Mouse (Mus musculus) spleen, adult 12 weeks (tissue): ENCODE measurements around the gene Prkg1.

ENCODE experiments used
- DNase-seq: peaks from one replicate; pipeline ENCODE4 v3.0.0; 2022; ENCODE audit warnings: low spot score

The Prkg1 gene

DNA sequence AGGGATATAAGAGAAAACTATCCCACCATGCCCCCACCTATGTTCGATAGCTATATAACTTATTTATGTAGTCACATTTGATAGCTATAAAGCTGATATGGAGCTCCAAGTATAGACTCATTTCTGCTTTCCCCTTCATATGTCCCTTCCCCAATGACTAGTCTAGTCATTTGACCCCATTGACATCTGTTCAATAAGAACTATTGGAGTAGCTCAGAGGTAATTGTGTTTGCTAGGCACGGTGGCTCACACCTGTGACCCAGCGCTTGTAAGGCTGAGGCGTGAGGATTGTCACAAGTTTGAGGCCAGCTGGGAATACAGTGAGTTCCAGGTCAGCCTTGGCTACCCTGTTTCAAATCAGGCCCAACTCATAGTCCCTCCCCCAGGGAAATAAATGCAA, 921.2 kb downstream of the Prkg1 start:
- DNase-seq, result no peak

DNA sequence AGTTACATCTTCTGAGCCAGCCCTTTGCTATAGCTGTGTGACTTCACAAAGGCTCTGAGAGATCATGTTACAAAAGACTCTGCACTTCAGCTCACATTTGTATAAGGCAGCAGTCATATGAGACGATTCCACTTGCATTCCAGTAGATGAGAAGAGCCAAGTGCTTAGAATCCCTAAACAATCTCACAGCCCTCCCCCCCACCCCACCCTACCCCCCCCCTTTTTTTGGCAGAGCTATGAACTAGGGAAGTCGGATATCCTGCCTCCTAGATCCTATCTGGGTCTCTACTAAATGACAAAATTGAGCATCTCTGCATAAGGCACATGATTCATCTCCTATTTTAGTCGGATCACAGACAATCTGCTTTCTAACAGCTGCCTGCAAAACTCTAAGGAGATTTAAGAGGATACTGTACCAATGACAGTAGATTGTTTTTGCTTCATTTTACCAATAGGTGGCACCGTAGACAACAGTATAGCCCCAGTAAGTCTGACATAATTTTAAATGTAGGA, 921.7 kb downstream of the Prkg1 start:
- DNase-seq, result no peak

DNA sequence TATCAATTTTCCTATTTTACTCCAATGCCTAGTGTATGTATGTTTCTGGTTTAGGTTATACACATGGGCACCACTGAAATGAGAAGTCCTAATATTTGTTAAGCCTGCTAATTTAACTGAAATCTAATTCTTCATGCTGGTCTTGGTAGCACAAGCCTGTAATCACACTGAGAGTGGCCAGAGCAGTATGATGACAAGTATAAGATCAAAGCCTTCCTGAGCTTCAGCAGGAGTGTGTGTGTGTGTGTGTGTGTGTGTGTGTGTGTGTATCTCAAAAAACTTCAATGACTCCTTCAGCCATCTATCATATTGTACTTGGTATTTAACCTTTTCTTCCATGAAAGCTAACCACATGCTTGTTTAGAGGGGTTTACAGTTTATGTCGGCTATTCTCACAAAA, 922.2 kb downstream of the Prkg1 start:
- DNase-seq, result no peak

GRCm38 (mm10) chr19:30833045-30833651, 931.7 kb downstream of the Prkg1 start:
- no peak for DNase-seq

GRCm38 (mm10) chr19:30829231-30829775, 935.5 kb downstream of the Prkg1 start:
- DNase-seq, result no peak

DNA sequence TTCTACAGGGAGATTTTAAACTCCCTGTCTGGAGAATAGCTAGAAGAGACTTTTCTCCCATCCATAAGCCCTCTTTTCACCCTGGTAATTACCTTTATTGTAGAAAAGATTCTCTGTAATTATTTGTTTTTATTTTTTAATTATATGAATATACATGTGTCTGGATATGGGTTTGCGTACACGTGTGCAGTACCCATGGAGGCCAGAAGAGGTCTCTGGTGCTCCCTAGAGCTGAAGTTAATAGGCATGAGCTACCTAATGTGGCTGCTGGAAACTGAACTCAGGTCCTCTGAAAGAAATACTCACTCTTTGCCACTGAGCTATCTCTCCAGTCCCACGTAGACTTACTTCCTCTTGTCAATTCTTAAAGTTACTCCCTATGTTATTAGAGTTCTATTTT, 937.0 kb downstream of the Prkg1 start:
- no peak for DNase-seq

GRCm38 (mm10) chr19:30826106-30826505, 938.7 kb downstream of the Prkg1 start:
- no peak for DNase-seq

- no peak for DNase-seq
These were observed 949.2 kb downstream of the Prkg1 start for GRCm38 (mm10) chr19:30815661-30816060.

GRCm38 (mm10) chr19:30806265-30806664, 958.6 kb downstream of the Prkg1 start:
- DNase-seq, result no peak

DNA sequence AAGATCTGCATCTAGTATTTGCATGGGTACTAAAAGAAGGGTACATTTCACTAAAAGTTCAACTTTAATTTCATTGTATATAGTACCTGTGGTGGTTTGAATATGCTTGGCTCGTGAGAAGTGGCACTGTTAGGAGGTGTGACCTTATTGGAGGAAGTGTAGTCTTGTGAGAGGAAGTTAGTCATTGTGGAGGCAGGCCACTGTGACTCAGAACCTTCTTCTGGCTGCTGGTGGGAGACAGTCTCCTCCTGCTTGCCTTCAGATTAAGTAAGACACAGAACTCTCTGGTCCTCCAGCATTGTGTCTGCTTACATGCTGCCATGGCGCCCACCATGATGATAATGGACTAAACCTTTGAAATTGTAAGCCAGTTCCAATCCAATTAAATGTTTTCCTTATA, 984.0 kb downstream of the Prkg1 start:
- DNase-seq, result no peak

- DNase-seq, result no peak
These were observed 996.5 kb downstream of the Prkg1 start for GRCm38 (mm10) chr19:30768316-30768715.

DNA sequence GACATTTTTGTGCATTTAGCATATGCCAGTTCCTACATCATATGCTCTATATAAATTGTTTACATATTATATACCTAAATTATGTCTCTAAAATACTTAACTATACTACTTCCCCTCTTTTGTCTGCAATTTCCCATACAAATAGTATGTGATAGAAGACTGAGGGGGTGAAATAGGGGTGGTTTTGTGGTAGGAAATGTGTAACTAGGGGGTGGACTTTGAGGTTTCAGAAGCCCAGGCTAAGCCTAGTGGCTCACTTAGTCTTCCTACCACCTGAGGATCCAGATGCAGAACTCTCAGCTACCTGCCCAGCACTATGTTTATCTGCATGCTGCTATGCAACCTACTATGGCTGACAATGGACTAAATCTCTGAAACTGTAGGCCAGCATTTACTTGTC, 1020.4 kb downstream of the Prkg1 start:
- DNase-seq, result no peak

DNA sequence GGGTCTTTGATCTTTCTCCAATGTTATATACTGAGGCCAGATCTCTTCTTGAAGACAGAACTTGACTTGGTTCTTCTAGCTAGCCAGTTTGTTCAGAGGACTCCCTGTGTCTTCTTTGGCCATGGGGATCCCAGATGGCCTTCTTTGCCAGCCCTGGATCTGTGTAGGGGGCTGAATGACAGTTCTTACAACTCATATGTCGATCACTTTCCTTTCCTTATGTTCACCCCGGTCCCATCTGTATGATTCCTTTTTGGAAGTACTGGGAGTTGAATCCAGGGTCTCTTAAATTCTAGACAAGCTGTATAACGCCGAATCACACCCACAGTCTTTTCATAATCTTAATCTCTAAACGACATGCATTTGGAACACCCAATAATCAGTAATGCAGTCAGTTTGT, 1065.7 kb downstream of the Prkg1 start:
- no peak for DNase-seq

- DNase-seq, result no peak
These were observed 1073.6 kb downstream of the Prkg1 start for GRCm38 (mm10) chr19:30691258-30691657.

DNA sequence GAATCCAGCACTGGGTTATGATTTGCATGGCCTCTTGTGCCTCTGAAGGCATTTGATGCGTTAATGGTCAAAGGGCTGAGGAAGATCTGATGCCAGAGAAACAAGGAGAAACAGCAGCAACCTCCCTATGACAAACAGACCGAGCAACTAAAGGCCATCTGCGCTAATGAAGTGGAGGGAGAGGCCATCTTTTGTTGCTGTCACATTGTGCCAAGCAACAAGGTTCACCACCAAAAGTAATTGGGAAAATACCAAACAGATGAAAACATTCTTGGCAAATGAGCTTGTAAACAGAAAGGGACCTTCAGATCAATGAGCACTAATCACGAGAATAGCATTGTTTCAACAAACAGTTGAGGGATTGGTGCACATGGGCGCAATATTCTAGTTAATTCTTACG, 1074.1 kb downstream of the Prkg1 start:
- DNase-seq, result no peak

DNA sequence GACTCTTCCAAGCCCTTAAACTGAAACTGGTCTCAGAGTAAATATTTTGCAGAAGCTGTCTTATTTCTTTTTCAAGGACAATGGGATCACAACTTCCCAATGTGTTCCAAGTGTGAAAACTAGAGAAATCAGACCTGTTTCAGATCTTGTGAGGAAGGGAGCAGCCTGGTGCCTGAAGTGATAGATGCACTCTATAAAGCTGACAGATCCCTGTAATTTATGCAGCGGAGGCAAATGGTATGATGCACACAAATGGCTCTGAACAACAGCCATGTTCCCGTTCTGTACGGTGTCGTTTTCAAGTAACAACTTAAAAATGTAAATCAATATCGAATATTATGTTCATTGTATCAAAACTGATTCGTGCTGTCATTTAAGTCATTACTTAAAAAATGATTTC, 1076.9 kb downstream of the Prkg1 start:
- no peak for DNase-seq

DNA sequence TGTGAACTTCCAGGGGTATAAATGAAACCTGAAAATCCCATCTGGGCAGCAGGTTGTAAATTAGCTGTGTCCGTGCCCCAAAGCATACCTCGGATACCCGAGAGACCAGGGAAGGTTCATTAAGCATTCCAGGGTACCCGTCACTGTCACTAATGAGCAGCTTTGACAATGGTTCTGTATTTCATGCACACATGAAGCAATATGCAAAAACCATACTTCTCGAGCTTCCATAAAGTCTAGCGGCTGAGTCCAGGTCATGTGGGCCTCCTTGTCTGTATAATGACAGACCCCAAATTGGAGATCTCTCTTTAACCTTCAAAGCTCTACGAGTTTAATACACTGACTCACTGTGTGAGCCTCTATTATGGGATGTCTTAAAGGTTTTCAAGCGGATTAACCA, 1088.5 kb downstream of the Prkg1 start:
- DNase-seq, result no peak

- DNase-seq, result no peak
These were observed 1100.6 kb downstream of the Prkg1 start for GRCm38 (mm10) chr19:30664269-30664668.

DNA sequence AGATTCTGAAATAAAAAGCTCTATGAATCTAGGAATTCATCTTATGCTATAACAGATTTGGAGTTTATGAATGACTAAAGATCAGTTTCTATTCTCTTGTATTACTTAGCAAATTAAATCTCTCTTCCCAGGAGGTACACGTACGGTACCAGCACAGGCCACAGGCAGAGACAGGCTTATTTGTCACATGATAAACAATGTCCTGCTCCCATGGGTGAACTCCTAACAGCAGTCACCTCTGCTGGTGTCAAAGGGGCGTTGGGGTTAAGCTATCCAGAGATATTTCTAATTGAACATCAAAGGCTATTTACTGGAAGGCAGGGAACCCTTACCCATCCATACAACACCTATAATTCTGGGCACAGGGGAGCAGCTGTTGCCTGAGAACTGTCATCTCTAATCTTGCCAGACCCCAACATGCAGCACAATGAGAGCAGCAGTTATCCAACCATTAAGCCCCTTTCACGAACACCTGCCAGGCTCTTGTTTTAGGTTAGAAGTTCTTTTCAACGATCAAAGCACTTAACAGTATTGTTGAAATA, 1122.1 kb downstream of the Prkg1 start:
- DNase-seq, result no peak

- DNase-seq, result no peak
These were observed 1127.4 kb downstream of the Prkg1 start for GRCm38 (mm10) chr19:30637471-30637870.

DNA sequence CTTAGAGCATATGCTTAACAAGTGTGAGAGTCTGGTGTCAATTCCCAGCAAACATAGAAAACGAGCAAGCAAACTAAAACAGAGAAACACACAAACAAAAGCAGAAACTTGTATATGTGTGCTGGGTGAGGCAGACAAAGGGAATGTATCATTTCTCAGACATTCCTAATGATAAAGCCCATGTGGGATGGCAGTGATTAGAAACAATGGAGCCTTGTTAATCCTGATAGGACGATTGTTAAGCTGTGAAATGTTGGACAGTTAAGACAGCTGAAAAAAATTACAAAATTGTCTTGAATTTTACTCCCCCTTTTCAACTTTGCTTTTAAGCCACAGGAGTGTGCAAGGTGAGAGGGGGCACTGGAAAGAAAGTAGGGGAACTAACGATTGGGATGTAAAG, 1133.8 kb downstream of the Prkg1 start:
- no peak for DNase-seq

DNA sequence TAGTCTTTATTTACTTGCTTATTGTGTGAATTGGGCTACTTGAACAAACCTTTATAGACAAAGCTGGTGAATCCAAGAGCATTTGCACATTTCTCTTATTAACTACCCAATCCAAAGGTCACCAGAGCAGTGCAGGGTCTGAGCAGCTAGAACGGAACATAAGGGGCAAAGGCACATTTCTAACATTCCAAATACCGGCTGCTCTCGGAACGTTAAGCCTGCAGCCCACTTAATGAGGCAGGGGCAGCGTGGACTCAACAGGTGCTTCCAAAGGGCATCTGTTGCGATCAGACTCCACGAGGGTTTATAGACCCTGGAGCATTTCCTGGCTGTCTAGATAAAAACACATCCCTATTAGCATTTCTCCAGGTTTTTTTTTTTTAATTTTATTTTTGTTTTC, 1138.8 kb downstream of the Prkg1 start:
- DNase-seq, result no peak

GRCm38 (mm10) chr19:30625391-30625790, 1139.4 kb downstream of the Prkg1 start:
- DNase-seq, result no peak

GRCm38 (mm10) chr19:30623620-30624019, 1141.2 kb downstream of the Prkg1 start:
- no peak for DNase-seq
